In genomic region chr11:96747555-96747954, GRCm38 (mm10) we compare ENCODE assay signal across 17 mouse cellular contexts. TPM values are rescaled to one million over a fixed set of nuclear protein-coding genes. Genes with fewer than 3 reads are reported as not detected.
DNase-seq lines count a peak whose midpoint lies in the region; ATAC-seq and TF ChIP-seq lines count a peak whose summit lies in the region.
"Had no signal": no experiment of that assay in that cellular context is flagged by ENCODE, and none has a peak within 500 bp of the region (broad histone marks: within the 10 kb centered on the region; RNA-seq: fewer than 3 reads in every experiment).

No protein-coding gene starts in this region.

- no peaks in the 10 kb centered on the region for H3K79me3 ChIP-seq in C2C12 (ENCODE audit: low read depth)

- TF ChIP-seq POLR2A in embryonic fibroblast, embryonic 13.5 days (IDR thresholded peaks at IDR 0.05; ENCODE audit: low read depth, low read length), result peak; percentile 71
- no peak for TF ChIP-seq POLR2A in kidney, adult 2 months (IDR thresholded peaks at IDR 0.05; ENCODE audit: low read depth, low read length)

- TF ChIP-seq CTCF in C2C12 (IDR thresholded peaks at IDR 0.05; ENCODE audit: control insufficient read depth, insufficient read depth, insufficient read length), result no peak
- TF ChIP-seq CTCF in embryonic fibroblast, embryonic 13.5 days (IDR thresholded peaks at IDR 0.05; ENCODE audit: borderline replicate concordance, insufficient read depth, low read length), result no peak
- no peak for TF ChIP-seq CTCF in kidney, adult 2 months (conservative IDR thresholded peaks at IDR 0.05; ENCODE audit: insufficient read depth, insufficient read length, low read depth, low read length)

- WGBS in hindbrain, embryonic 15.5 days, result 58% methylated on average over 3 of the region's 3 CpGs
- WGBS in hindbrain, embryonic 12.5 days, result 51% methylated on average over 3 of the region's 3 CpGs
- WGBS in neural tube, embryonic 14.5 days, result 60% methylated on average over 3 of the region's 3 CpGs
- 56% methylated on average over 3 of the region's 3 CpGs for WGBS in kidney, adult 2 months

- no peaks in the 10 kb centered on the region for H3K27me3 ChIP-seq in hindbrain, embryonic 15.5 days
- no peaks in the 10 kb centered on the region for H3K27me3 ChIP-seq in hindbrain, embryonic 12.5 days
- peaks cover 4% of the 10 kb centered on the region for H3K27me3 ChIP-seq in C2C12 (ENCODE audit: control insufficient read depth, insufficient read depth, insufficient read length)
- H3K27me3 ChIP-seq in neural tube, embryonic 14.5 days (ENCODE audit: control insufficient read depth, insufficient read depth, low read length), result no peaks in the 10 kb centered on the region
- H3K27me3 ChIP-seq in kidney, adult 2 months (replicated peaks; ENCODE audit: control insufficient read depth, insufficient read depth, low read length), result no peaks in the 10 kb centered on the region
- H3K27me3 ChIP-seq: midbrain, embryonic 15.5 days had no signal

- H3K79me2 ChIP-seq in C2C12 (ENCODE audit: control insufficient read depth, insufficient read depth), result no peaks in the 10 kb centered on the region

- H3K36me3 ChIP-seq in hindbrain, embryonic 15.5 days, result no peaks in the 10 kb centered on the region
- H3K36me3 ChIP-seq in hindbrain, embryonic 12.5 days, result no peaks in the 10 kb centered on the region
- H3K36me3 ChIP-seq in C2C12 (ENCODE audit: control insufficient read depth, insufficient read depth), result no peaks in the 10 kb centered on the region
- no peaks in the 10 kb centered on the region for H3K36me3 ChIP-seq in neural tube, embryonic 14.5 days (ENCODE audit: control insufficient read depth, insufficient read depth, low read length)
- no peaks in the 10 kb centered on the region for H3K36me3 ChIP-seq in kidney, adult 2 months (ENCODE audit: control insufficient read depth, insufficient read depth, low read length)
- H3K36me3 ChIP-seq: limb, embryonic 15.5 days; midbrain, embryonic 15.5 days had no signal

- H3K27ac ChIP-seq in hindbrain, embryonic 15.5 days (replicated peaks), result peak overlapping the region; percentile 75
- no peak overlapping the region for H3K27ac ChIP-seq in hindbrain, embryonic 12.5 days
- peak overlapping the region; percentile 86 for H3K27ac ChIP-seq in embryonic fibroblast, embryonic 13.5 days (ENCODE audit: insufficient read depth, low read length)
- peak overlapping the region; percentile 85 for H3K27ac ChIP-seq in neural tube, embryonic 14.5 days (ENCODE audit: low read depth, low read length)
- H3K27ac ChIP-seq in kidney, adult 2 months (ENCODE audit: insufficient read depth, low read depth, low read length), result no peak overlapping the region
- H3K27ac ChIP-seq: limb, embryonic 15.5 days; midbrain, embryonic 15.5 days had no signal

- no peak for ATAC-seq in hindbrain, embryonic 15.5 days (ENCODE audit: low FRiP score, low read depth)
- ATAC-seq in hindbrain, embryonic 12.5 days (ENCODE audit: low FRiP score), result no peak
- ATAC-seq in neural tube, embryonic 14.5 days (ENCODE audit: low read depth), result no peak
- ATAC-seq: midbrain, embryonic 15.5 days had no signal

- DNase-seq in kidney, adult 2 months, result no peak
- no peak for DNase-seq in kidney, postnatal 4 days
- DNase-seq: adrenal gland, postnatal 25 days; cerebellum, adult 18-20 months; kidney, adult 18-20 months; kidney, postnatal 25 days; lung, postnatal 14 days; spleen, adult 18-20 months; thymus, postnatal 36 days had no signal

- peak overlapping the region; percentile 37 for H3ac ChIP-seq in C2C12 (ENCODE audit: control insufficient read depth, insufficient read length, low read depth)

- no peak overlapping the region for H3K4me3 ChIP-seq in hindbrain, embryonic 15.5 days
- H3K4me3 ChIP-seq in hindbrain, embryonic 12.5 days, result no peak overlapping the region
- H3K4me3 ChIP-seq in C2C12 (ENCODE audit: insufficient read depth, poor library complexity, severe bottlenecking), result no peak overlapping the region
- H3K4me3 ChIP-seq in embryonic fibroblast, embryonic 13.5 days (ENCODE audit: insufficient read depth, low read length), result peak overlapping the region; percentile 43
- H3K4me3 ChIP-seq in neural tube, embryonic 14.5 days (ENCODE audit: low read depth, low read length), result no peak overlapping the region
- H3K4me3 ChIP-seq in kidney, adult 2 months (ENCODE audit: insufficient read depth, low read depth, low read length), result no peak overlapping the region
- H3K4me3 ChIP-seq: erythroblast, embryonic 14.5 days; limb, embryonic 15.5 days; midbrain, embryonic 15.5 days had no signal

- H3K9me3 ChIP-seq in hindbrain, embryonic 15.5 days, result no peaks in the 10 kb centered on the region
- H3K9me3 ChIP-seq in hindbrain, embryonic 12.5 days (replicated peaks), result no peaks in the 10 kb centered on the region
- no peaks in the 10 kb centered on the region for H3K9me3 ChIP-seq in neural tube, embryonic 14.5 days (ENCODE audit: control insufficient read depth, low read length)
- H3K9me3 ChIP-seq: limb, embryonic 15.5 days; midbrain, embryonic 15.5 days had no signal

- no peak overlapping the region for H3K9ac ChIP-seq in hindbrain, embryonic 15.5 days
- H3K9ac ChIP-seq in hindbrain, embryonic 12.5 days, result no peak overlapping the region
- H3K9ac ChIP-seq in neural tube, embryonic 14.5 days (replicated peaks; ENCODE audit: low read depth, low read length), result no peak overlapping the region
- H3K9ac ChIP-seq: limb, embryonic 15.5 days; midbrain, embryonic 15.5 days had no signal

- peaks cover 33% of the 10 kb centered on the region for H3K4me1 ChIP-seq in hindbrain, embryonic 15.5 days (replicated peaks)
- H3K4me1 ChIP-seq in hindbrain, embryonic 12.5 days, result peaks cover 10% of the 10 kb centered on the region
- peaks cover 17% of the 10 kb centered on the region; the same call in 1 of the 2 replicates for H3K4me1 ChIP-seq in embryonic fibroblast, embryonic 13.5 days (ENCODE audit: control insufficient read depth, insufficient read depth, low read length)
- H3K4me1 ChIP-seq in neural tube, embryonic 14.5 days (ENCODE audit: control insufficient read depth, insufficient read depth, low read length), result peaks cover 17% of the 10 kb centered on the region
- no peaks in the 10 kb centered on the region for H3K4me1 ChIP-seq in kidney, adult 2 months (ENCODE audit: control insufficient read depth, insufficient read depth, low read length)
- H3K4me1 ChIP-seq: limb, embryonic 15.5 days had no signal

- peak overlapping the region; percentile 20; the same call in 1 of the 2 replicates for H3K4me2 ChIP-seq in hindbrain, embryonic 15.5 days
- no peak overlapping the region for H3K4me2 ChIP-seq in hindbrain, embryonic 12.5 days (replicated peaks)
- H3K4me2 ChIP-seq in neural tube, embryonic 14.5 days (ENCODE audit: low read depth, low read length), result peak overlapping the region; percentile 38; the same call in 1 of the 2 replicates
- H3K4me2 ChIP-seq: limb, embryonic 15.5 days; midbrain, embryonic 15.5 days had no signal

TF ChIP-seq in C2C12, 6 proteins besides CTCF, POLR2A, EP300 and RAD21:
- TF ChIP-seq MAX (IDR thresholded peaks at IDR 0.05), result peak; percentile 14
- no peak for TF ChIP-seq CEBPB (IDR thresholded peaks at IDR 0.05; ENCODE audit: low read depth)
- TF ChIP-seq USF1 (IDR thresholded peaks at IDR 0.05; ENCODE audit: low read depth), result no peak
- no peak for TF ChIP-seq MYOG (IDR thresholded peaks at IDR 0.05; ENCODE audit: control insufficient read depth, extremely low read depth, insufficient read length)
TF ChIP-seq in C2C12: peak in this region for 1.

RNA-seq across cellular contexts. Expression of gene Snx11, which starts 29.8 kb away (rescaled TPM):
- polyA plus RNA-seq in hindbrain, embryonic 15.5 days (2015; fragmentation: Nextera tagmentation; extraction: Ambion mirVana), result 55.6 and 64.2 TPM in 2 replicates
- 40.5 and 45.1 TPM in 2 replicates for polyA plus RNA-seq in hindbrain, embryonic 12.5 days (2016; fragmentation: Nextera tagmentation; extraction: Ambion mirVana)
- 17.6 TPM for polyA plus RNA-seq in C2C12 (2012; fragmentation: generic; extraction: Trizol)
- polyA plus RNA-seq in embryonic fibroblast, embryonic 13.5 days (2011; ENCODE audit: insufficient read length, low read depth, missing spikeins), result 31.1 and 32.5 TPM in 2 replicates
- polyA plus RNA-seq in neural tube, embryonic 14.5 days (2014; fragmentation: Nextera tagmentation; extraction: Ambion mirVana), result 43.9 and 51.2 TPM in 2 replicates
- 13.2 and 13.7 TPM in 2 replicates for polyA plus RNA-seq in kidney, adult 2 months (2012; rRNA removed)

RNA-seq across cellular contexts. Expression of gene Cbx1, which starts 41.4 kb away (rescaled TPM):
- polyA plus RNA-seq in hindbrain, embryonic 15.5 days (2015; fragmentation: Nextera tagmentation; extraction: Ambion mirVana), result 66.0 and 78.0 TPM in 2 replicates
- 136 TPM in 2 replicates for polyA plus RNA-seq in hindbrain, embryonic 12.5 days (2016; fragmentation: Nextera tagmentation; extraction: Ambion mirVana)
- polyA plus RNA-seq in C2C12 (2012; fragmentation: generic; extraction: Trizol), result 43.8 TPM
- polyA plus RNA-seq in embryonic fibroblast, embryonic 13.5 days (2011; ENCODE audit: insufficient read length, low read depth, missing spikeins), result 61.1 and 90.9 TPM in 2 replicates
- 62.5 and 66.5 TPM in 2 replicates for polyA plus RNA-seq in neural tube, embryonic 14.5 days (2014; fragmentation: Nextera tagmentation; extraction: Ambion mirVana)
- 17.9 and 18.7 TPM in 2 replicates for polyA plus RNA-seq in kidney, adult 2 months (2012; rRNA removed)

Comparison
In these comparisons a context has a peak if more than half of its experiments do, and no peak if none do; other contexts are left out.
1. H3K27ac ChIP-seq: peak in hindbrain, embryonic 15.5 days (single experiment), embryonic fibroblast, embryonic 13.5 days (single experiment) and neural tube, embryonic 14.5 days (single experiment); none in hindbrain, embryonic 12.5 days (single experiment) and kidney, adult 2 months (single experiment).